Mouse (Mus musculus): ENCODE results near the gene Yipf1.

The Yipf1 gene

GRCm38 (mm10) chr4:107372304-107372703 lies 58.1 kb downstream of the Yipf1 start:
- DNase-seq (ENCODE audit: extremely low spot score), result no peak

- no peak for DNase-seq (ENCODE audit: extremely low spot score)
Observed at GRCm38 (mm10) chr4:107374677-107375076, 60.5 kb downstream of the Yipf1 start.

GRCm38 (mm10) chr4:107378954-107379353 lies 64.8 kb downstream of the Yipf1 start:
- DNase-seq (ENCODE audit: extremely low spot score), result no peak

GRCm38 (mm10) chr4:107380871-107381270 lies 66.7 kb downstream of the Yipf1 start:
- DNase-seq (ENCODE audit: extremely low spot score), result no peak

GRCm38 (mm10) chr4:107387038-107387437 lies 72.9 kb downstream of the Yipf1 start:
- no peak for DNase-seq (ENCODE audit: extremely low spot score)

- DNase-seq (ENCODE audit: extremely low spot score), result no peak
Observed at GRCm38 (mm10) chr4:107387465-107387864, 73.3 kb downstream of the Yipf1 start.

- no peak for DNase-seq (ENCODE audit: extremely low spot score)
Observed at GRCm38 (mm10) chr4:107388291-107388690, 74.1 kb downstream of the Yipf1 start.

GRCm38 (mm10) chr4:107389345-107389744 lies 75.2 kb downstream of the Yipf1 start:
- DNase-seq (ENCODE audit: extremely low spot score), result no peak

- no peak for DNase-seq (ENCODE audit: extremely low spot score)
Observed at GRCm38 (mm10) chr4:107393771-107394170, 79.6 kb downstream of the Yipf1 start.
